Mouse (Mus musculus): Measurements from ENCODE around the gene Pigq. TPM values are rescaled to one million over a fixed set of nuclear protein-coding genes. Genes with fewer than 3 reads are reported as not detected.
A peak's percentile ranks its signal among the peaks of the same experiment; 100 is the strongest.

Gene Pigq
- polyA plus RNA-seq (2015; fragmentation: Nextera tagmentation; extraction: Ambion mirVana) = 71.9 and 78.2 TPM in 2 replicates

- H3K9me3 ChIP-seq (replicated peaks) = no peaks in the 10 kb centered on the region
- H3K4me3 ChIP-seq (replicated peaks) = no peak within 1 kb of the TSS
- no peak within 1 kb of the TSS for H3K9ac ChIP-seq (replicated peaks)
- H3K27ac ChIP-seq (replicated peaks) = no peak within 1 kb of the TSS
- ATAC-seq (ENCODE audit: low FRiP score) = no peak
- H3K36me3 ChIP-seq = no peaks in the 10 kb centered on the region
- peaks cover 24% of the 10 kb centered on the region for H3K4me1 ChIP-seq
- peaks cover 1% of the 10 kb centered on the region for H3K27me3 ChIP-seq (replicated peaks)
- WGBS = 62% methylated on average over 6 of the region's 6 CpGs
- H3K4me2 ChIP-seq = no peak within 1 kb of the TSS
Measured at GRCm38 (mm10) chr17:25944366-25945163, at the start of gene Pigq, which contains the start of gene Nhlrc4. Pigq (minus strand) TSS chr17:25944936. Nhlrc4 (minus strand) TSS chr17:25944961.

- WGBS = 91% methylated on average over 3 of the region's 3 CpGs
- Histone ChIP-seq H3K9ac (replicated peaks) (no peak overlapping the region), H3K4me1 (no peaks in the 10 kb centered on the region), H3K4me2 (no peak overlapping the region), H3K36me3 (peaks cover 91% of the 10 kb centered on the region), H3K27me3 (replicated peaks) (no peaks in the 10 kb centered on the region), H3K4me3 (replicated peaks) (no peak overlapping the region), H3K9me3 (replicated peaks) (no peaks in the 10 kb centered on the region), H3K27ac (replicated peaks) (no peak overlapping the region)
- ATAC-seq (ENCODE audit: low FRiP score) = no peak
Measured at GRCm38 (mm10) chr17:25993489-25993888, 48.8 kb upstream of the Pigq start.

- Histone ChIP-seq H3K4me3 (replicated peaks) (no peak overlapping the region), H3K27me3 (replicated peaks) (no peaks in the 10 kb centered on the region), H3K4me1 (no peaks in the 10 kb centered on the region), H3K27ac (replicated peaks) (no peak overlapping the region), H3K36me3 (peaks cover 80% of the 10 kb centered on the region), H3K4me2 (no peak overlapping the region), H3K9me3 (replicated peaks) (no peaks in the 10 kb centered on the region), H3K9ac (replicated peaks) (no peak overlapping the region)
- 100% methylated on average over 4 of the region's 4 CpGs for WGBS
- no peak for ATAC-seq (ENCODE audit: low FRiP score)
Measured at GRCm38 (mm10) chr17:25992274-25992673, 47.5 kb upstream of the Pigq start.

GRCm38 (mm10) chr17:25990331-25990730 lies 45.6 kb upstream of the Pigq start:
- peaks cover 9% of the 10 kb centered on the region for H3K4me1 ChIP-seq
- no peak for ATAC-seq (ENCODE audit: low FRiP score)
- peaks cover 64% of the 10 kb centered on the region for H3K36me3 ChIP-seq
- no peaks in the 10 kb centered on the region for H3K9me3 ChIP-seq (replicated peaks)
- H3K27ac ChIP-seq (replicated peaks) = no peak overlapping the region
- H3K4me2 ChIP-seq = no peak overlapping the region
- no peak overlapping the region for H3K9ac ChIP-seq (replicated peaks)
- no peaks in the 10 kb centered on the region for H3K27me3 ChIP-seq (replicated peaks)
- H3K4me3 ChIP-seq (replicated peaks) = no peak overlapping the region
- 91% methylated on average over 5 of the region's 5 CpGs for WGBS

GRCm38 (mm10) chr17:25985306-25986294 lies 40.9 kb upstream of the Pigq start, which contains the start of gene Capn15:
Capn15 (minus strand) TSS chr17:25985796.
- H3K4me3 ChIP-seq (replicated peaks) = peak within 1 kb of the TSS; percentile 92
- H3K9ac ChIP-seq (replicated peaks) = peak within 1 kb of the TSS; percentile 92
- H3K4me1 ChIP-seq = peaks cover 47% of the 10 kb centered on the region
- no peaks in the 10 kb centered on the region for H3K27me3 ChIP-seq (replicated peaks)
- ATAC-seq (ENCODE audit: low FRiP score) = peak; percentile 99
- peak within 1 kb of the TSS; percentile 81 for H3K4me2 ChIP-seq
- peaks cover 19% of the 10 kb centered on the region for H3K36me3 ChIP-seq
- WGBS = under 1% methylated on average over 90 of the region's 91 CpGs
- peak within 1 kb of the TSS; percentile 92 for H3K27ac ChIP-seq (replicated peaks)
- no peaks in the 10 kb centered on the region for H3K9me3 ChIP-seq (replicated peaks)

- no peaks in the 10 kb centered on the region for H3K9me3 ChIP-seq (replicated peaks)
- peaks cover 11% of the 10 kb centered on the region for H3K36me3 ChIP-seq
- peak; percentile 32 for ATAC-seq (ENCODE audit: low FRiP score)
- peak overlapping the region; percentile 81 for H3K4me2 ChIP-seq
- no peaks in the 10 kb centered on the region for H3K27me3 ChIP-seq (replicated peaks)
- peak overlapping the region; percentile 92 for H3K4me3 ChIP-seq (replicated peaks)
- H3K4me1 ChIP-seq = peaks cover 55% of the 10 kb centered on the region
- H3K9ac ChIP-seq (replicated peaks) = peak overlapping the region; percentile 92
- 13% methylated on average over 17 of the region's 17 CpGs for WGBS
- peak overlapping the region; percentile 92 for H3K27ac ChIP-seq (replicated peaks)
Measured at GRCm38 (mm10) chr17:25984556-25985305, 40.0 kb upstream of the Pigq start.

GRCm38 (mm10) chr17:25984066-25984465 lies 39.3 kb upstream of the Pigq start:
- Histone ChIP-seq H3K4me3 (replicated peaks) (peak overlapping the region; percentile 92), H3K4me1 (peaks cover 55% of the 10 kb centered on the region), H3K4me2 (peak overlapping the region; percentile 81), H3K9ac (replicated peaks) (peak overlapping the region; percentile 92; the same call in 1 of the 2 replicates), H3K27me3 (replicated peaks) (no peaks in the 10 kb centered on the region), H3K27ac (replicated peaks) (no peak overlapping the region), H3K36me3 (peaks cover 6% of the 10 kb centered on the region; the same call in 1 of the 2 replicates), H3K9me3 (replicated peaks) (no peaks in the 10 kb centered on the region)
- 100% methylated on average over 1 of the region's 1 CpGs for WGBS
- no peak for ATAC-seq (ENCODE audit: low FRiP score)

- H3K4me2 ChIP-seq = no peak overlapping the region
- ATAC-seq (ENCODE audit: low FRiP score) = no peak
Measured at GRCm38 (mm10) chr17:25982913-25983312, 38.2 kb upstream of the Pigq start.

GRCm38 (mm10) chr17:25980854-25981253 lies 36.1 kb upstream of the Pigq start:
- Histone ChIP-seq H3K9ac (replicated peaks) (no peak overlapping the region), H3K27ac (replicated peaks) (no peak overlapping the region), H3K4me1 (peaks cover 46% of the 10 kb centered on the region), H3K4me2 (no peak overlapping the region), H3K36me3 (peaks cover 4% of the 10 kb centered on the region; the same call in 1 of the 2 replicates), H3K9me3 (replicated peaks) (no peaks in the 10 kb centered on the region), H3K4me3 (replicated peaks) (no peak overlapping the region), H3K27me3 (replicated peaks) (no peaks in the 10 kb centered on the region)
- 89% methylated on average over 5 of the region's 5 CpGs for WGBS
- no peak for ATAC-seq (ENCODE audit: low FRiP score)

More at GRCm38 (mm10) chr17:25982913-25983312, 38.2 kb upstream of the Pigq start:
- H3K36me3 ChIP-seq = peaks cover under 1% of the 10 kb centered on the region; the same call in 1 of the 2 replicates
- H3K9ac ChIP-seq (replicated peaks) = no peak overlapping the region; the same call in 1 of the 2 replicates
- 96% methylated on average over 3 of the region's 3 CpGs for WGBS
- no peaks in the 10 kb centered on the region for H3K27me3 ChIP-seq (replicated peaks)
- no peaks in the 10 kb centered on the region for H3K9me3 ChIP-seq (replicated peaks)
- H3K4me3 ChIP-seq (replicated peaks) = no peak overlapping the region
- H3K27ac ChIP-seq (replicated peaks) = no peak overlapping the region; the same call in 1 of the 2 replicates
- peaks cover 55% of the 10 kb centered on the region for H3K4me1 ChIP-seq

GRCm38 (mm10) chr17:25979829-25980738 lies 35.3 kb upstream of the Pigq start:
- Histone ChIP-seq H3K4me2 (no peak overlapping the region), H3K36me3 (peaks cover 4% of the 10 kb centered on the region; the same call in 1 of the 2 replicates), H3K4me3 (replicated peaks) (no peak overlapping the region), H3K9ac (replicated peaks) (no peak overlapping the region), H3K9me3 (replicated peaks) (no peaks in the 10 kb centered on the region), H3K4me1 (peaks cover 46% of the 10 kb centered on the region), H3K27ac (replicated peaks) (no peak overlapping the region), H3K27me3 (replicated peaks) (no peaks in the 10 kb centered on the region)
- no peak for ATAC-seq (ENCODE audit: low FRiP score)
- 96% methylated on average over 5 of the region's 5 CpGs for WGBS
